Mouse (Mus musculus): ENCODE measurements around the gene Hpca. TPM values are rescaled to one million over a fixed set of nuclear protein-coding genes. Genes with fewer than 3 reads are reported as not detected.

The Hpca gene
- total RNA-seq (2014; rRNA removed; ENCODE audit: low replicate concordance) (not detected in 2 replicates), polyA plus RNA-seq (2015; fragmentation: Nextera tagmentation; extraction: Ambion mirVana) (0.16 and 0.25 TPM in 2 replicates)

DNA sequence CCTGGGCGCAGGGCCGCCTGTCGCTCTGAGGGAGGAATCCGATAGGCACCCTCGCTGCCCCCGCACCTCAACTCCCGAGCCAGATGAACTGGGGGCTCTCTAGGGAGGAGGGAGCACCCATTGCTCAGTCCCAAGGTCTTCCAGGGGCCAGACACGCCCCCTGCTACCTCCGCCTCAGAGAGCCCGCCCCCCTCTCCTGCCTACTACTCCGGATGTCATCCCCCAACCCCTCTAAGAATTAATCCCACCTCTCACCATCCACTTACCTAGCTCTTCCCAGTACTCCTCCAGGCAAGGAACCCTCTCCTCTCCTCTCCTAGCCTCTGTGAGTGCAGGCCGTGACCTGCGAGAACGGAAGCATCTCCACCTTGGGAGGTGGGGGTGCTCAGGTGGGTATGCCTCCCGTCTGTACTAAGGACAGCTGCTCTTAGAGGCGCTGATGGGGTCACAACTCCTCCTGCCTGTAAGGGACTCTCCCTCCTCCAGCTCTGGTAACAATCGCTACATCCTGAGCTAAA, at the start of gene Hpca:
Gene Hpca, minus strand, starts transcription at position 468 of the 518 bp plus-strand sequence.
- peaks cover 68% of the 10 kb centered on the region for H3K27me3 ChIP-seq (ENCODE audit: control insufficient read depth, insufficient read depth, low read length)
- no peaks in the 10 kb centered on the region for H3K36me3 ChIP-seq (replicated peaks; ENCODE audit: control insufficient read depth, insufficient read depth, low read length)
- WGBS = 1% methylated on average over 17 of the region's 17 CpGs

DNA sequence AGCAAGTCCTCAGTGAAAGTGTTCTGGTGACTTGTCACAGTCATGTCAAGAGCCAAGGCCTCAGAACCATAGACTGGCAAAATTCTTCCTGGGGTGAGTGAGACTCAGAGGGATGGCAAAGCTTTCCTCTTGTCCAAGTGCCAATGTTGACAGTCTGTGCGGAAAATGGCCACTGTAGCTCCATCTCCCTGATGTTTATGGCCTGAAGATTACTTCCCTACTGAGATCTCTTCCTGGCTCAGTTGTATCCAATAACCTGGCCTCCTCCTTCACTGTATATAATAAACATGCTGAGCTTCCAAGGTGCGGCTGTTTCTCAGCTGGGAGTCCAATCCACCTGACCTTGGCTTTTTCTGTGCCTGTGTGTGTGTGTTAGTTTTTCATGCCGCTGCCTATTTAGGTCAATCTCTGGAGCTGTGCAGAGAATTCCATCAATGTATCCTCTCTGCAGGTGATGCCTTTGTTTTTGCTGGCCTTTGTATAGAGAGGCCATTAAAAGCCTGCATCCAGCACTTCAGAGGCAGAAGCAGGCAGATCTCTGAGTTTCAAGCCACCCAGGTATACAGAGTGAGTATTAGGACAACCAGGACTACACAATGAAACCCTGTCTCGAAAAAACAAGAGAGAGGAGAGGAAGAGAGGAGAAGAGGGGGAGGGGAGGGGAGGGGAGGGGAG, 39.9 kb upstream of the Hpca start:
- Histone ChIP-seq H3K4me3 (ENCODE audit: low read depth, low read length) (no peak overlapping the region), H3K4me2 (ENCODE audit: low read depth, low read length) (no peak overlapping the region), H3K27me3 (ENCODE audit: control insufficient read depth, insufficient read depth, low read length) (no peaks in the 10 kb centered on the region), H3K4me1 (ENCODE audit: control insufficient read depth, insufficient read depth) (peaks cover 4% of the 10 kb centered on the region; the same call in 1 of the 2 replicates), H3K9ac (replicated peaks; ENCODE audit: low read depth, low read length) (no peak overlapping the region), H3K36me3 (replicated peaks; ENCODE audit: control insufficient read depth, insufficient read depth, low read length) (peaks cover 42% of the 10 kb centered on the region), H3K27ac (ENCODE audit: low read depth) (no peak overlapping the region), H3K9me3 (replicated peaks; ENCODE audit: control insufficient read depth, low read length) (no peaks in the 10 kb centered on the region)
- TF ChIP-seq EP300 (IDR thresholded peaks at IDR 0.05; ENCODE audit: low read depth) (no peak), CTCF (IDR thresholded peaks at IDR 0.05; ENCODE audit: low read depth) (no peak)
- DNase-seq (ENCODE audit: low spot score) = no peak
- 92% methylated on average over 4 of the region's 4 CpGs for WGBS
- ATAC-seq (ENCODE audit: insufficient read depth, low read depth) = no peak

More for the DNA sequence above, at the start of gene Hpca:
- ATAC-seq (ENCODE audit: insufficient read depth, low read depth) (no peak), DNase-seq (ENCODE audit: low spot score) (no peak)
- no peak for TF ChIP-seq CTCF (IDR thresholded peaks at IDR 0.05; ENCODE audit: low read depth)
- TF ChIP-seq EP300 (IDR thresholded peaks at IDR 0.05; ENCODE audit: low read depth) = no peak
- no peak within 1 kb of the TSS for H3K27ac ChIP-seq (ENCODE audit: low read depth)
- H3K4me1 ChIP-seq (ENCODE audit: control insufficient read depth, insufficient read depth) = peaks cover 4% of the 10 kb centered on the region; the same call in 1 of the 2 replicates
- H3K9ac ChIP-seq (replicated peaks; ENCODE audit: low read depth, low read length) = no peak within 1 kb of the TSS
- H3K4me3 ChIP-seq (ENCODE audit: low read depth, low read length) = peak within 1 kb of the TSS; percentile 36
- no peaks in the 10 kb centered on the region for H3K9me3 ChIP-seq (replicated peaks; ENCODE audit: control insufficient read depth, low read length)
- H3K4me2 ChIP-seq (ENCODE audit: low read depth, low read length) = peak within 1 kb of the TSS; percentile 57

DNA sequence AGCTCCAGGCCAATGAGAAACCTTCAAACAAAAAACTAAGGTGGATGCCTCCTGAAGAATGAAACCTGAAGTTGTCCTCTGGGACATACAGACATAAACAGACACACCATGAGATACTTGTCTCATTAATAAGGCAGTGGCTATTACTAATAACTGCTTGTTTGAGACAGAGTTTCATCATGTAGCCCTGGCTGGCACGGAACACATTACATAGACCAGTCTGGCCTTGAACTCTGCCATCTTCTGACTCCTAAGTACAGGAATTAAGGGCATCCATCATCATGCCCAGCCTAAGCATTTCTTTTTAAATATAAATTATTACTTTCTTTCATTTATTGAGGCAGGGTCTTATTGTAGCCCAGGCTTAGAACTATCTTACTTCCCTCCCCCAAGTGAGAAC, 39.2 kb upstream of the Hpca start:
- WGBS = 90% methylated on average over 1 of the region's 1 CpGs
- peaks cover 40% of the 10 kb centered on the region for H3K36me3 ChIP-seq (replicated peaks; ENCODE audit: control insufficient read depth, insufficient read depth, low read length)

DNA sequence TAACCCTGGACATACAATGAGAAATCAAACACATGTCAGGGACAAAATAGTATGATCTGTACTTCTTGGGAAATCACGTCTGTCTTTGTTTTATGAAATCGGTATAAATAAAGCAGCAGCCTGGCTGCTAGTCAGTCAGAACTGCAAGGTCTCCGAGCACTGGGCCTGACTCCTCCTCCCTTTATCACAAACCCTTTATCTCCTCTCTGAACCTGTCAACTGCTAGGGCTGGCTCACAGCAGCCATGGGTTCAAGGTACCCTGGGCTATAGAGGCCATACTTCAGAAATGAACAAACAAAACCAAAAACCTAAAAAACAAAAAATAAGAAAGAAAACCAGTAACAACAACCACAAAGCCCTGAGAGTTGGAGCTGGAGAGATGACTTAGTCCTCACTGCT, 36.7 kb upstream of the Hpca start:
- peaks cover 4% of the 10 kb centered on the region; the same call in 1 of the 2 replicates for H3K4me1 ChIP-seq (ENCODE audit: control insufficient read depth, insufficient read depth)
- H3K27me3 ChIP-seq (ENCODE audit: control insufficient read depth, insufficient read depth, low read length) = no peaks in the 10 kb centered on the region
- ATAC-seq (ENCODE audit: insufficient read depth, low read depth) (no peak), DNase-seq (ENCODE audit: low spot score) (no peak)
- peaks cover 49% of the 10 kb centered on the region for H3K36me3 ChIP-seq (replicated peaks; ENCODE audit: control insufficient read depth, insufficient read depth, low read length)
- no peak overlapping the region for H3K4me2 ChIP-seq (ENCODE audit: low read depth, low read length)
- TF ChIP-seq CTCF (IDR thresholded peaks at IDR 0.05; ENCODE audit: low read depth) = no peak
- TF ChIP-seq EP300 (IDR thresholded peaks at IDR 0.05; ENCODE audit: low read depth) = no peak
- H3K27ac ChIP-seq (ENCODE audit: low read depth) = peak overlapping the region; percentile 9; the same call in 1 of the 2 replicates
- H3K9ac ChIP-seq (replicated peaks; ENCODE audit: low read depth, low read length) = no peak overlapping the region
- no peaks in the 10 kb centered on the region for H3K9me3 ChIP-seq (replicated peaks; ENCODE audit: control insufficient read depth, low read length)
- no peak overlapping the region for H3K4me3 ChIP-seq (ENCODE audit: low read depth, low read length)
- WGBS = 22% methylated on average over 3 of the region's 3 CpGs

More for the DNA sequence above, 39.2 kb upstream of the Hpca start:
- Histone ChIP-seq H3K4me1 (ENCODE audit: control insufficient read depth, insufficient read depth) (peaks cover 4% of the 10 kb centered on the region; the same call in 1 of the 2 replicates), H3K27ac (ENCODE audit: low read depth) (no peak overlapping the region), H3K4me2 (ENCODE audit: low read depth, low read length) (no peak overlapping the region), H3K4me3 (ENCODE audit: low read depth, low read length) (no peak overlapping the region), H3K9me3 (replicated peaks; ENCODE audit: control insufficient read depth, low read length) (no peaks in the 10 kb centered on the region), H3K9ac (replicated peaks; ENCODE audit: low read depth, low read length) (no peak overlapping the region), H3K27me3 (ENCODE audit: control insufficient read depth, insufficient read depth, low read length) (no peaks in the 10 kb centered on the region)
- ATAC-seq (ENCODE audit: insufficient read depth, low read depth) (no peak), DNase-seq (ENCODE audit: low spot score) (no peak)
- no peak for TF ChIP-seq EP300 (IDR thresholded peaks at IDR 0.05; ENCODE audit: low read depth)
- TF ChIP-seq CTCF (IDR thresholded peaks at IDR 0.05; ENCODE audit: low read depth) = no peak

DNA sequence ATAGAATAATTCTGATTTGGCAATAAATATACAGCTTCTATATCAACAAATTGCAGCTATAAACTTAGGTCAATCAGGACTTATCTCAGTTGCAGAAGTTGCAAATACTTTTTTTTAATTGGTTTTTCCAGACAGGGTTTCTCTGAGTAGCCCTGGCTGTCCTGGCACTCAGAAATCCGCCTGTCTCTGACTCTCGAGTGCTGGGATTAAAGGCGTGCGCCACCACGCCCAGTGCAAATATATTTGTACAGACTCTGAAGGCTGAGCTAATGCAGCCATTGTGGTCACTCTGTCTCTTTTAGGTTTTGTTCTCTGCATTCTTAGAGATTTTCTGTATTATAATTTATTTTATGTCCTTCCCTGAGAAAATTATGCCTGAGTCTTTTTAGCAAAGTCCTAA, 35.7 kb upstream of the Hpca start:
- peaks cover 4% of the 10 kb centered on the region; the same call in 1 of the 2 replicates for H3K4me1 ChIP-seq (ENCODE audit: control insufficient read depth, insufficient read depth)
- DNase-seq (ENCODE audit: low spot score) = no peak
- peaks cover 54% of the 10 kb centered on the region for H3K36me3 ChIP-seq (replicated peaks; ENCODE audit: control insufficient read depth, insufficient read depth, low read length)

More for the DNA sequence above, 35.7 kb upstream of the Hpca start:
- 82% methylated on average over 5 of the region's 5 CpGs for WGBS
- no peak overlapping the region for H3K9ac ChIP-seq (replicated peaks; ENCODE audit: low read depth, low read length)
- H3K27me3 ChIP-seq (ENCODE audit: control insufficient read depth, insufficient read depth, low read length) = no peaks in the 10 kb centered on the region
- no peaks in the 10 kb centered on the region for H3K9me3 ChIP-seq (replicated peaks; ENCODE audit: control insufficient read depth, low read length)
- TF ChIP-seq CTCF (IDR thresholded peaks at IDR 0.05; ENCODE audit: low read depth) (no peak), EP300 (IDR thresholded peaks at IDR 0.05; ENCODE audit: low read depth) (no peak)
- H3K4me2 ChIP-seq (ENCODE audit: low read depth, low read length) = no peak overlapping the region
- ATAC-seq (ENCODE audit: insufficient read depth, low read depth) = no peak
- no peak overlapping the region for H3K27ac ChIP-seq (ENCODE audit: low read depth)
- no peak overlapping the region for H3K4me3 ChIP-seq (ENCODE audit: low read depth, low read length)
